Mouse (Mus musculus) lung, postnatal 14 days (tissue): Measurements from ENCODE around the gene Gabrb1.

Experiments used
- DNase-seq: peaks from one replicate; pipeline ENCODE4 v3.0.0; 2021

Gene Gabrb1

GRCm38 (mm10) chr5:71657482-71658114, at the start of gene Gabrb1:
Gene Gabrb1 (plus strand): TSS chr5:71658113.
- peak; percentile 1 for DNase-seq

GRCm38 (mm10) chr5:71608735-71609134, 49.2 kb upstream of the Gabrb1 start:
- no peak for DNase-seq

- DNase-seq = no peak
These were observed 43.6 kb upstream of the Gabrb1 start for GRCm38 (mm10) chr5:71614311-71614710.

GRCm38 (mm10) chr5:71616734-71617133, 41.2 kb upstream of the Gabrb1 start:
- no peak for DNase-seq

GRCm38 (mm10) chr5:71627820-71628219, 30.1 kb upstream of the Gabrb1 start:
- no peak for DNase-seq

- DNase-seq = no peak
These were observed 18.1 kb upstream of the Gabrb1 start for GRCm38 (mm10) chr5:71639804-71640203.

GRCm38 (mm10) chr5:71648108-71648507, 9.8 kb upstream of the Gabrb1 start:
- DNase-seq = no peak

GRCm38 (mm10) chr5:71654056-71654455, 3.9 kb upstream of the Gabrb1 start:
- DNase-seq = no peak

GRCm38 (mm10) chr5:71656771-71657170, 1.1 kb upstream of the Gabrb1 start:
- DNase-seq = no peak

GRCm38 (mm10) chr5:71658115-71658497, 193 bp downstream of the Gabrb1 start, which contains the start of gene Gabra4:
Gene Gabra4 (minus strand): TSS chr5:71658308.
- no peak for DNase-seq

GRCm38 (mm10) chr5:71665593-71665992, 7.7 kb downstream of the Gabrb1 start:
- DNase-seq = no peak

- DNase-seq = peak; percentile 5
These were observed 42.0 kb downstream of the Gabrb1 start for GRCm38 (mm10) chr5:71699696-71700467.

- peak; percentile 3 for DNase-seq
These were observed 42.8 kb downstream of the Gabrb1 start for GRCm38 (mm10) chr5:71700468-71701272.

- no peak for DNase-seq
These were observed 43.3 kb downstream of the Gabrb1 start for GRCm38 (mm10) chr5:71701273-71701614.

- DNase-seq = no peak
These were observed 75.2 kb downstream of the Gabrb1 start for GRCm38 (mm10) chr5:71732931-71733792.

GRCm38 (mm10) chr5:71747411-71747810, 89.5 kb downstream of the Gabrb1 start:
- no peak for DNase-seq

GRCm38 (mm10) chr5:71753966-71754365, 96.1 kb downstream of the Gabrb1 start:
- no peak for DNase-seq

- no peak for DNase-seq
These were observed 103.2 kb downstream of the Gabrb1 start for GRCm38 (mm10) chr5:71761105-71761504.

- DNase-seq = no peak
These were observed 123.7 kb downstream of the Gabrb1 start for GRCm38 (mm10) chr5:71781514-71782179.

GRCm38 (mm10) chr5:71822862-71823261, 164.9 kb downstream of the Gabrb1 start:
- no peak for DNase-seq

GRCm38 (mm10) chr5:71828342-71828741, 170.4 kb downstream of the Gabrb1 start:
- DNase-seq = no peak

- DNase-seq = no peak
These were observed 171.1 kb downstream of the Gabrb1 start for GRCm38 (mm10) chr5:71828996-71829395.
